Comparison of ENCODE assay signal across 37 mouse cellular contexts in genomic region chr10:33820892-33821291, GRCm38 (mm10). TPM values are rescaled to one million over a fixed set of nuclear protein-coding genes. Genes with fewer than 3 reads are reported as not detected.
"Had no signal": no experiment of that assay in that cellular context is flagged by ENCODE, and none has a peak within 500 bp of the region (broad histone marks: within the 10 kb centered on the region; RNA-seq: fewer than 3 reads in every experiment).

No protein-coding gene starts in this region.

- H3K27ac ChIP-seq: embryonic facial prominence, embryonic 10.5 days; embryonic facial prominence, embryonic 12.5 days; embryonic facial prominence, embryonic 13.5 days; embryonic facial prominence, embryonic 15.5 days; forebrain, embryonic 10.5 days; forebrain, embryonic 12.5 days; forebrain, embryonic 13.5 days; forebrain, embryonic 15.5 days; gastrocnemius, adult 2 months; heart, adult 2 months; heart, embryonic 10.5 days had no signal

- H3K27me3 ChIP-seq: embryonic facial prominence, embryonic 12.5 days; embryonic facial prominence, embryonic 13.5 days; embryonic facial prominence, embryonic 15.5 days; forebrain, embryonic 12.5 days; forebrain, embryonic 13.5 days; forebrain, embryonic 15.5 days had no signal

- H3K4me2 ChIP-seq: embryonic facial prominence, embryonic 12.5 days; embryonic facial prominence, embryonic 13.5 days; embryonic facial prominence, embryonic 15.5 days; forebrain, embryonic 12.5 days; forebrain, embryonic 13.5 days; forebrain, embryonic 15.5 days had no signal

- H3K9me3 ChIP-seq: embryonic facial prominence, embryonic 10.5 days; embryonic facial prominence, embryonic 12.5 days; embryonic facial prominence, embryonic 13.5 days; embryonic facial prominence, embryonic 15.5 days; forebrain, embryonic 10.5 days; forebrain, embryonic 12.5 days; forebrain, embryonic 13.5 days; forebrain, embryonic 15.5 days; heart, embryonic 10.5 days had no signal

- H3K9ac ChIP-seq: embryonic facial prominence, embryonic 12.5 days; embryonic facial prominence, embryonic 13.5 days; embryonic facial prominence, embryonic 15.5 days; forebrain, embryonic 12.5 days; forebrain, embryonic 13.5 days; forebrain, embryonic 15.5 days; forebrain, postnatal 0 days had no signal

- DNase-seq: cerebellum, adult 9-10 months; cerebellum, adult 9-11 months; cerebellum, postnatal 10 days; cerebellum, postnatal 14 days; cerebellum, postnatal 36 days; embryo, embryonic 11 days; forebrain, postnatal 0 days; gastrocnemius, adult 2 months; gastrocnemius, postnatal 10 days; gastrocnemius, postnatal 14 days; gastrocnemius, postnatal 25 days; gastrocnemius, postnatal 36 days; heart, adult 18-20 months; heart, adult 2 months had no signal

- H3K4me3 ChIP-seq: embryonic facial prominence, embryonic 10.5 days; embryonic facial prominence, embryonic 12.5 days; embryonic facial prominence, embryonic 13.5 days; embryonic facial prominence, embryonic 15.5 days; erythroblast, embryonic 14.5 days; forebrain, embryonic 10.5 days; forebrain, embryonic 12.5 days; forebrain, embryonic 13.5 days; forebrain, embryonic 15.5 days; gastrocnemius, adult 2 months; heart, adult 2 months; heart, embryonic 10.5 days had no signal

- H3K4me1 ChIP-seq: embryonic facial prominence, embryonic 10.5 days; embryonic facial prominence, embryonic 12.5 days; embryonic facial prominence, embryonic 13.5 days; embryonic facial prominence, embryonic 15.5 days; forebrain, embryonic 10.5 days; forebrain, embryonic 12.5 days; forebrain, embryonic 13.5 days; forebrain, embryonic 15.5 days; heart, embryonic 10.5 days had no signal

- H3K36me3 ChIP-seq: embryonic facial prominence, embryonic 10.5 days; embryonic facial prominence, embryonic 12.5 days; embryonic facial prominence, embryonic 13.5 days; embryonic facial prominence, embryonic 15.5 days; forebrain, embryonic 10.5 days; forebrain, embryonic 12.5 days; forebrain, embryonic 15.5 days; heart, embryonic 10.5 days had no signal

- ATAC-seq: forebrain, embryonic 13.5 days; forebrain, embryonic 14.5 days; forebrain, embryonic 15.5 days; forebrain, embryonic 16.5 days; forebrain, postnatal 0 days had no signal

RNA-seq across cellular contexts. Expression of gene Sult3a2, which starts 34.4 kb away (rescaled TPM):
- total RNA-seq: common myeloid progenitor, adult 5-6 weeks; forebrain, postnatal 0 days; gastrocnemius, adult 2 months; gastrocnemius, adult 8-10 months; gastrocnemius, postnatal 10 days; gastrocnemius, postnatal 14 days; gastrocnemius, postnatal 25 days; gastrocnemius, postnatal 36 days; gastrocnemius, postnatal 4 days; granulocyte monocyte progenitor cell, adult 5-6 weeks; heart, adult 18-20 months; heart, adult 2 months; heart, adult 8-10 months had no signal
- polyA plus RNA-seq: cortical plate, adult 2 months; embryonic facial prominence, embryonic 10.5 days; embryonic facial prominence, embryonic 11.5 days; embryonic facial prominence, embryonic 12.5 days; embryonic facial prominence, embryonic 13.5 days; embryonic facial prominence, embryonic 14.5 days; embryonic facial prominence, embryonic 15.5 days; erythroblast, embryonic 14.5 days; forebrain, embryonic 10.5 days; forebrain, embryonic 11.5 days; forebrain, embryonic 12.5 days; forebrain, embryonic 13.5 days; forebrain, embryonic 14.5 days; forebrain, embryonic 15.5 days; forebrain, embryonic 16.5 days; forebrain, postnatal 0 days; frontal cortex, adult 2 months; gonadal fat pad, adult 2 months; heart, adult 2 months; heart, embryonic 10.5 days had no signal

RNA-seq across cellular contexts. Expression of gene Sult3a1, which starts 36.6 kb away (rescaled TPM):
- total RNA-seq: common myeloid progenitor, adult 5-6 weeks; forebrain, postnatal 0 days; gastrocnemius, adult 2 months; gastrocnemius, adult 8-10 months; gastrocnemius, postnatal 10 days; gastrocnemius, postnatal 14 days; gastrocnemius, postnatal 25 days; gastrocnemius, postnatal 36 days; gastrocnemius, postnatal 4 days; granulocyte monocyte progenitor cell, adult 5-6 weeks; heart, adult 18-20 months; heart, adult 2 months; heart, adult 8-10 months had no signal
- polyA plus RNA-seq: embryonic facial prominence, embryonic 10.5 days; embryonic facial prominence, embryonic 11.5 days; embryonic facial prominence, embryonic 12.5 days; embryonic facial prominence, embryonic 13.5 days; embryonic facial prominence, embryonic 14.5 days; embryonic facial prominence, embryonic 15.5 days; erythroblast, embryonic 14.5 days; forebrain, embryonic 10.5 days; forebrain, embryonic 11.5 days; forebrain, embryonic 12.5 days; forebrain, embryonic 13.5 days; forebrain, embryonic 14.5 days; forebrain, embryonic 15.5 days; forebrain, embryonic 16.5 days; forebrain, postnatal 0 days; frontal cortex, adult 2 months; gonadal fat pad, adult 2 months; heart, adult 2 months; heart, embryonic 10.5 days had no signal
